Mouse (Mus musculus): ENCODE results near the gene Tmod1. TPM values are rescaled to one million over a fixed set of nuclear protein-coding genes. Genes with fewer than 3 reads are reported as not detected.

Gene Tmod1
- polyA plus RNA-seq, 1 experiment = 0.34 TPM

DNA sequence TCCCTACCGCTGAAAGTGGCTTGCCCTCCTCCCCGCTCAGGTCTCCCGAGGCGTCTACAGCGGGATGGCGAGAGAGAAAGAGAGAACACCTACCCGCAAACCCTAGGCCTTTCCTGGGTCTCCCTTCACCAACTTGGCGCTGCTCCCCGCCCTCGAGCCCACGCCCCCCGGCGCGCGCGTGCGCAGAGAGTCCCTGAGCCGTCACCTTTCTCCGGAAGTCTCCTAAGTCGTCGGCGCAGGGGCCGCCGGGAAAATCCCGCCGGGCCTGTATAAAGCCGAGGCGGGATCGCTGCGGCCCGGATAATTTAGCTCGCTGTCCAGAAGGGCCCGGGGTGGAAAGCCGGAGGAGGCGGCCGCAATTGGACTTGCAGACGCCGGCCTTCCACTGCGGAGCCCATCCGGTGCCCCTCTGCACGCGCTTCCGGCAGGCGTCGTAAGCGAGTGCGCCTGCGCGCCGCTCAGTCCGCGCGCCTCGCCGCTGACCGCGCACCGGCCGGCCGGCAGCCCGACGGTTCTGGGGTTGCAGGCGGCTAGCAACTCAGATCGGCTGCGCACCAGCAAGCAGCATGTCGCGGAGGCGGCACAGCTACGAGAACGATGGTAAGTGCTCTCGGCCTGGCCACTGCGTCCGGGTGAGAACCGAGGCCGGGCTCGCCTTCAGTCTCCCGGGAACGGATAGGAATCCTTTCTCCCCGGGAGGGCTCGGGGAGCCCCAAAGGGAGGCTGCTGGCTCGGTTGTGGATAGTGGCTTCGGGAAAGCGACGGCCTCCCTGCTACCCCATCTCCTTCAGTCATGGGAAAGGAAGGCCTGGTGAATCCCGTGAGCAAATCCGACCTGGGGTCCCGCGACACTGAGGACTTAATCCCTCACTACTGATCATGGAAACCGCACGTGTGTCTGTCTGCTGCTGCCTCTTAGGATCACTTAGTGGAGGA lies 99.8 kb downstream of the Tmod1 start, which contains the start of the genes Ncbp1 and Tstd2:
Gene Ncbp1 (plus strand): TSS at position 327 of the 936 bp plus-strand sequence.
Gene Tstd2 (minus strand): TSS at position 408 of the 936 bp plus-strand sequence.
- Histone ChIP-seq H3K79me3 (ENCODE audit: low read depth) (peaks cover 69% of the 10 kb centered on the region), H3K79me2 (ENCODE audit: control insufficient read depth, insufficient read depth) (peaks cover 89% of the 10 kb centered on the region), H3ac (ENCODE audit: control insufficient read depth, insufficient read length, low read depth) (peak within 1 kb of the TSS; percentile 99), H3K27me3 (ENCODE audit: control insufficient read depth, insufficient read depth, insufficient read length) (no peaks in the 10 kb centered on the region), H3K36me3 (ENCODE audit: control insufficient read depth, insufficient read depth) (peaks cover 20% of the 10 kb centered on the region), H3K4me3 (ENCODE audit: insufficient read depth, poor library complexity, severe bottlenecking) (peak within 1 kb of the TSS; percentile 60)
- TF ChIP-seq MYOG (IDR thresholded peaks at IDR 0.05; ENCODE audit: control insufficient read depth, extremely low read depth, insufficient read length) (no peak), MAX (IDR thresholded peaks at IDR 0.05) (peak; percentile 83)

DNA sequence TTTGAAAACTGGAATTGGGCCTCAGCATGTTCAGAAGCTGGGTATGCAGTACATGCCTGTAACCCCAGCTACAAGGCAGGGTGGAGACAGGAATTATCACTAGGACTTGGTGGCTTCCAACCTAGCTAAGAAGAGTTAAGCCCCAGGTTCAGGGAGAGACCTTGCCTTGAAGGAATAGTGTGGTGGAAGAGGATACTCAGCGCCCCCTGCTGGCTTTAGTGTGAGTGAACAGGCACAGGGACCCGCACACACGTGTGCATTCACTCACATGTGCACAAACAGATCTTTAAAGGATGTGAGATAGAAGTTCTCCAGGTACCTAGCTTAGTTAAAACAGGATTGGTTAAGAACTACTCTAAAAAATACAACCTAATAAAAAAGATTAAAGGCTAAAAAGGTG lies 105.6 kb downstream of the Tmod1 start:
- peaks cover 29% of the 10 kb centered on the region for H3K36me3 ChIP-seq (ENCODE audit: control insufficient read depth, insufficient read depth)
- TF ChIP-seq MYOD1 (IDR thresholded peaks at IDR 0.05; ENCODE audit: control insufficient read depth, insufficient read length, low read depth) (no peak), CEBPB (IDR thresholded peaks at IDR 0.05; ENCODE audit: low read depth) (no peak), CTCF (IDR thresholded peaks at IDR 0.05; ENCODE audit: control insufficient read depth, insufficient read depth, insufficient read length) (no peak), FOSL1 (IDR thresholded peaks at IDR 0.05; ENCODE audit: insufficient read depth, low read length, poor library complexity, severe bottlenecking) (no peak), MAX (IDR thresholded peaks at IDR 0.05) (no peak), USF1 (IDR thresholded peaks at IDR 0.05; ENCODE audit: low read depth) (no peak), MYOG (IDR thresholded peaks at IDR 0.05; ENCODE audit: control insufficient read depth, extremely low read depth, insufficient read length) (no peak)
- peaks cover 75% of the 10 kb centered on the region for H3K79me2 ChIP-seq (ENCODE audit: control insufficient read depth, insufficient read depth)
- H3ac ChIP-seq (ENCODE audit: control insufficient read depth, insufficient read length, low read depth) = no peak overlapping the region
- H3K79me3 ChIP-seq (ENCODE audit: low read depth) = peaks cover 60% of the 10 kb centered on the region
- no peaks in the 10 kb centered on the region for H3K27me3 ChIP-seq (ENCODE audit: control insufficient read depth, insufficient read depth, insufficient read length)
- H3K4me3 ChIP-seq (ENCODE audit: insufficient read depth, poor library complexity, severe bottlenecking) = no peak overlapping the region

DNA sequence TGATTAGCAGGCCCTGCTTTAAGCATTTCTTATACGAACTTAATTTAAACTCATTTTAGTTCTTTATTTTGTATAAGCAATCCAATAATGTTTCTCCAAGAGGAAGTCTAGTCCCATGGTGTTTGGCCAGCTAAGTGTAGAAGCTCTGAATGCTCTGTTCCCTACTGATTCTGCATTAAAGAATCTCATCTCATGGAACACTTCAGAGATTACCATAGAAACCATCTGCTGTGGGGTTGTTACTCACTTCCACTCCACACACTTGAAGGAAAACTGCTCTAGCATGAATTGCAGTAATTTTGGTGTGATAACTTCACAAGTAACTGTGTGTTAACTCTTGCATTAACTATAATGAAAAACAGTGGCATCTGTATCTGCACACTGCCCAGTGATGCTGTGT lies 108.1 kb downstream of the Tmod1 start:
- H3K79me2 ChIP-seq (ENCODE audit: control insufficient read depth, insufficient read depth) = peaks cover 49% of the 10 kb centered on the region
- TF ChIP-seq CTCF (IDR thresholded peaks at IDR 0.05; ENCODE audit: control insufficient read depth, insufficient read depth, insufficient read length) = no peak
- H3K79me3 ChIP-seq (ENCODE audit: low read depth) = peaks cover 34% of the 10 kb centered on the region
- H3K4me3 ChIP-seq (ENCODE audit: insufficient read depth, poor library complexity, severe bottlenecking) = no peak overlapping the region
- peaks cover 52% of the 10 kb centered on the region for H3K36me3 ChIP-seq (ENCODE audit: control insufficient read depth, insufficient read depth)
- H3ac ChIP-seq (ENCODE audit: control insufficient read depth, insufficient read length, low read depth) = no peak overlapping the region
- H3K27me3 ChIP-seq (ENCODE audit: control insufficient read depth, insufficient read depth, insufficient read length) = no peaks in the 10 kb centered on the region

DNA sequence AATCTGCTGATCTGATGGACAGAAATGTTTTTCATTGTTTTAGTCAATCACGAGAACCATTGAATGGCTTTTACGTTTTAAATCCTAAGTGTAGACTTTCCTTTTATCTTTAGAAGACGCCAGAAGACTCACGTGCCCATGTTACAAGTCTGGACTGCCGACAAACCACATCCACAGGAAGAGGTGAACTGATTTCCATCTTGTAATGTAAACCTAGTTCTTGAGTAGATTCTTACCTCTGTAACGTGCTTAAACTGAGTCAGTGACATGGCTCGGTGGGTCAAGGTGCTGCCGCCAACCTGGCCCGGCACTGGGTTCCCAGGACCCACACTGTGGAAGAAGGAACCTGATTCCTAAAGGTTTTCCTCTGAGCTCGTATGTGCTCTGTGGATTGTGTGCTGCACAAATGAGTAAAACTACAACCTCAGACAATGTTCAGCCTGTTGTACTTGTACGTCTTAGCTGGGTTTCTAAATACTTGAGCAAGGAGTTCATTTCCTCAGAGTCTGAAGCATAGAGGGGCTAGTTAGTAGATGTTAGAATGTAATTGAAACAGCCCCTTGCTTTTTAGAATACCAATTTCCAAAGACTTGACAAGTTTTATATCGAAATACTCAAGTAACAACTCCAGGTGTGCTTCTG lies 113.3 kb downstream of the Tmod1 start:
- Histone ChIP-seq H3K27me3 (ENCODE audit: control insufficient read depth, insufficient read depth, insufficient read length) (no peaks in the 10 kb centered on the region), H3K36me3 (ENCODE audit: control insufficient read depth, insufficient read depth) (peaks cover 86% of the 10 kb centered on the region), H3ac (ENCODE audit: control insufficient read depth, insufficient read length, low read depth) (no peak overlapping the region), H3K79me3 (ENCODE audit: low read depth) (peaks cover 2% of the 10 kb centered on the region), H3K79me2 (ENCODE audit: control insufficient read depth, insufficient read depth) (peaks cover under 1% of the 10 kb centered on the region), H3K4me3 (ENCODE audit: insufficient read depth, poor library complexity, severe bottlenecking) (no peak overlapping the region)
- no peak for TF ChIP-seq MYOG (IDR thresholded peaks at IDR 0.05; ENCODE audit: control insufficient read depth, extremely low read depth, insufficient read length)
- no peak for TF ChIP-seq MYOD1 (IDR thresholded peaks at IDR 0.05; ENCODE audit: control insufficient read depth, insufficient read length, low read depth)
- no peak for TF ChIP-seq FOSL1 (IDR thresholded peaks at IDR 0.05; ENCODE audit: insufficient read depth, low read length, poor library complexity, severe bottlenecking)
- TF ChIP-seq CEBPB (IDR thresholded peaks at IDR 0.05; ENCODE audit: low read depth) = no peak
- no peak for TF ChIP-seq MAX (IDR thresholded peaks at IDR 0.05)
- TF ChIP-seq USF1 (IDR thresholded peaks at IDR 0.05; ENCODE audit: low read depth) = no peak
- no peak for TF ChIP-seq CTCF (IDR thresholded peaks at IDR 0.05; ENCODE audit: control insufficient read depth, insufficient read depth, insufficient read length)

DNA sequence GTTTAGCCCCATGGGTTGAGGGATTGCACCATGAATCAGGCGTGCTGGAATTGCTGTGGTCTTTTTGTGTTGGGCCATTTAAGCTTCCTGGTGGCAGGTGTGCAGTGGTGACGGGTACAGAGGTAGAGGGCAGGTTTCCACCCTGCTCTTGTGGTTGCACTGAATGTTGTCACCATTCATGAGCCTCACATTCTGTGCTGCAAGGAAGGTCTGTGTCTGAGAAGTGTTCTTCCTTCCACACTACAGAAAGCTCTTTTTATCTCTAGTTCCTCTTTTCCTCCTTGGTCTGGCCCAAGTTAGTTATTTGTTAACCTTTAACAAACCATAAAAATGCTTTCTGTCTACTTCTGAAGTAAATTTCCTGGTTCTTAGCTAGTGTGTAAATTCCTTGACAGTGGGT lies 125.3 kb downstream of the Tmod1 start:
- no peaks in the 10 kb centered on the region for H3K27me3 ChIP-seq (ENCODE audit: control insufficient read depth, insufficient read depth, insufficient read length)
- no peak overlapping the region for H3ac ChIP-seq (ENCODE audit: control insufficient read depth, insufficient read length, low read depth)
- no peaks in the 10 kb centered on the region for H3K79me3 ChIP-seq (ENCODE audit: low read depth)
- H3K79me2 ChIP-seq (ENCODE audit: control insufficient read depth, insufficient read depth) = no peaks in the 10 kb centered on the region
- TF ChIP-seq MYOG (IDR thresholded peaks at IDR 0.05; ENCODE audit: control insufficient read depth, extremely low read depth, insufficient read length) (no peak), FOSL1 (IDR thresholded peaks at IDR 0.05; ENCODE audit: insufficient read depth, low read length, poor library complexity, severe bottlenecking) (no peak), USF1 (IDR thresholded peaks at IDR 0.05; ENCODE audit: low read depth) (no peak), MAX (IDR thresholded peaks at IDR 0.05) (no peak), MYOD1 (IDR thresholded peaks at IDR 0.05; ENCODE audit: control insufficient read depth, insufficient read length, low read depth) (no peak), CTCF (IDR thresholded peaks at IDR 0.05; ENCODE audit: control insufficient read depth, insufficient read depth, insufficient read length) (no peak), CEBPB (IDR thresholded peaks at IDR 0.05; ENCODE audit: low read depth) (no peak)
- H3K36me3 ChIP-seq (ENCODE audit: control insufficient read depth, insufficient read depth) = peaks cover 93% of the 10 kb centered on the region
- H3K4me3 ChIP-seq (ENCODE audit: insufficient read depth, poor library complexity, severe bottlenecking) = no peak overlapping the region

Other genes starting within 250 kb of the Tmod1 start
- not detected for gene Aldh1b1, start 239.9 kb upstream of the Tmod1 start, polyA plus RNA-seq (2012; fragmentation: generic; extraction: Trizol)
- not detected for gene Igfbpl1, start 212.0 kb upstream of the Tmod1 start, polyA plus RNA-seq (2012; fragmentation: generic; extraction: Trizol)
- gene Stra6l, start 190.3 kb upstream of the Tmod1 start, polyA plus RNA-seq (2012; fragmentation: generic; extraction: Trizol) = not detected
- 0.08 TPM for gene Ccdc180, start 148.6 kb upstream of the Tmod1 start, polyA plus RNA-seq (2012; fragmentation: generic; extraction: Trizol)
- 18.0 TPM for gene Tdrd7, start 73.6 kb upstream of the Tmod1 start, polyA plus RNA-seq (2012; fragmentation: generic; extraction: Trizol)
- 73.4 TPM for gene Ncbp1, start 99.7 kb downstream of the Tmod1 start, polyA plus RNA-seq (2012; fragmentation: generic; extraction: Trizol)
- 15.5 TPM for gene Tstd2, start 99.8 kb downstream of the Tmod1 start, polyA plus RNA-seq (2012; fragmentation: generic; extraction: Trizol)
- gene Xpa, start 157.4 kb downstream of the Tmod1 start, polyA plus RNA-seq (2012; fragmentation: generic; extraction: Trizol) = 11.5 TPM

Measured in C2C12 (cell line).